Mouse (Mus musculus): ENCODE measurements around the gene Abat.
A peak's percentile ranks its signal among the peaks of the same experiment; 100 is the strongest.
"Not testable (repeated sequence)": the region's sequence is repeated elsewhere in the genome, so short reads cannot be mapped to it uniquely, and the experiment has no call there.

Abat gene

GRCm38 (mm10) chr16:8532894-8533293 is 19.7 kb downstream of the Abat start:
- no peak for DNase-seq (ENCODE audit: low spot score)

- DNase-seq (ENCODE audit: low spot score), result no peak
Measured at GRCm38 (mm10) chr16:8533477-8533876, 20.2 kb downstream of the Abat start.

- DNase-seq (ENCODE audit: low spot score), result no peak
Measured at GRCm38 (mm10) chr16:8534466-8535200, 21.4 kb downstream of the Abat start.

GRCm38 (mm10) chr16:8535411-8535810 is 22.2 kb downstream of the Abat start:
- no peak for DNase-seq (ENCODE audit: low spot score)

- DNase-seq (ENCODE audit: low spot score), result peak; percentile 85
Measured at GRCm38 (mm10) chr16:8539150-8539865, 26.1 kb downstream of the Abat start.

- no peak for DNase-seq (ENCODE audit: low spot score)
Measured at GRCm38 (mm10) chr16:8540859-8541314, 27.7 kb downstream of the Abat start.

- DNase-seq (ENCODE audit: low spot score), result no peak
Measured at GRCm38 (mm10) chr16:8547836-8548235, 34.6 kb downstream of the Abat start.

- no peak for DNase-seq (ENCODE audit: low spot score)
Measured at GRCm38 (mm10) chr16:8549506-8549905, 36.3 kb downstream of the Abat start.

- DNase-seq (ENCODE audit: low spot score), result no peak
Measured at GRCm38 (mm10) chr16:8554351-8554750, 41.1 kb downstream of the Abat start.

- not testable (repeated sequence) for DNase-seq (ENCODE audit: low spot score)
Measured at GRCm38 (mm10) chr16:8554751-8555150, 41.5 kb downstream of the Abat start.

- not testable (repeated sequence) for DNase-seq (ENCODE audit: low spot score)
Measured at GRCm38 (mm10) chr16:8555371-8555770, 42.1 kb downstream of the Abat start.

- DNase-seq (ENCODE audit: low spot score), result no peak
Measured at GRCm38 (mm10) chr16:8560079-8560478, 46.9 kb downstream of the Abat start.

GRCm38 (mm10) chr16:8561101-8561500 is 47.9 kb downstream of the Abat start:
- DNase-seq (ENCODE audit: low spot score), result not testable (repeated sequence)

- not testable (repeated sequence) for DNase-seq (ENCODE audit: low spot score)
Measured at GRCm38 (mm10) chr16:8561856-8562255, 48.6 kb downstream of the Abat start.

GRCm38 (mm10) chr16:8562827-8563226 is 49.6 kb downstream of the Abat start:
- DNase-seq (ENCODE audit: low spot score), result not testable (repeated sequence)

- DNase-seq (ENCODE audit: low spot score), result no peak
Measured at GRCm38 (mm10) chr16:8564836-8565235, 51.6 kb downstream of the Abat start.

GRCm38 (mm10) chr16:8565539-8565938 is 52.3 kb downstream of the Abat start:
- DNase-seq (ENCODE audit: low spot score), result no peak

GRCm38 (mm10) chr16:8566115-8566711 is 53.0 kb downstream of the Abat start:
- DNase-seq (ENCODE audit: low spot score), result peak; percentile 74

GRCm38 (mm10) chr16:8568881-8569280 is 55.7 kb downstream of the Abat start:
- DNase-seq (ENCODE audit: low spot score), result no peak

GRCm38 (mm10) chr16:8570336-8570735 is 57.1 kb downstream of the Abat start:
- no peak for DNase-seq (ENCODE audit: low spot score)

GRCm38 (mm10) chr16:8570901-8571615 is 57.8 kb downstream of the Abat start:
- no peak for DNase-seq (ENCODE audit: low spot score)

- no peak for DNase-seq (ENCODE audit: low spot score)
Measured at GRCm38 (mm10) chr16:8573041-8573440, 59.8 kb downstream of the Abat start.

Measured in embryo, embryonic 10 days (tissue).